8 mouse cellular contexts compared by ENCODE assay signal in the genomic region with DNA sequence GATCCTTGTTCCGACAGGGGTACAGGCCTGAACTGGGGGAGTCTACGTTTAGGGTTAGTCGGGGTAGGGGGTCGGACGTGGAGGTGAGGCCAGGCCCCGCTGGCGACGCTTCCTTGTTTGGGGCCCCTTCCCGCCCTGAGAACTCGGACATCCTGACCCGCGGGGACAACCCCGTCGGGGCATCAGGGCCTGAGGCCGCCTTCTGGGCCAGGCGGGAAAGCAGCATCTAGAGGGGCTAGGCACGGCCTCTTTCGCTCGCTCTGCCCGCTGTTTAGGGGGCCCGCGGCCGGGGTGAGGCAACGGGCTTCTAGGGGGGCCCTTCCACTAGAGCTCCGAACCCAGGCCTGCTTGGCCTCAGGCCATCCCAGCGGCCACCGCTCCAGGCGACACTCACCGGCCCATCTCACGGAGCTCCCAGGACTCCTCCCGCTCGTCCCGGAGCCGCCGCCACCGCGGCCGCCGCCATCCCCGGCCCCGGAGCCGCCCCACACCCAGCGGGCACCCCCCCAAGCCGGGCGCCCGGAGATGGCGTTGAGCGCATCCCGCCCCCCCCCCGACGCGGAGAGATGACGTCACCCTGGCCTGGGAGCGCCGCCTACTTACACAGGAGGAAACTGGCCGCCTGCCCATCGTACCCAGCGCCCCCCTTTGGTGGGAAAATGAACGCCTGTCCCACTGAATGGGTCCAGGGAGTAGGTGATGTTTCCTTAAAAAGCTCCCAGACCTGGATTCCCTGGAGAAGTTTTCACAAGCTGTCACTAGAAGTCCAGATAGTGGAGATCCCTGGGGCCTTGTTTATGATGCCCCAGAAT. TPM values are rescaled to one million over a fixed set of nuclear protein-coding genes. Genes with fewer than 3 reads are reported as not detected.
A peak's percentile ranks its signal among the peaks of the same experiment; 100 is the strongest.
DNase-seq lines count a peak whose midpoint lies in the region; ATAC-seq lines count a peak whose summit lies in the region.

Atxn1l (minus strand) TSS at position 503 of the 812 bp plus-strand sequence.

- H3K9ac ChIP-seq in hindbrain, embryonic 15.5 days = peak within 1 kb of the TSS; percentile 97

- peak; percentile 86 for DNase-seq in R1 (ENCODE audit: low read depth, low spot score)
- peak; percentile 91 to 94 for DNase-seq in cerebellum, postnatal 25 days
- peak; percentile 79 to 84 for DNase-seq in frontal cortex, postnatal 36 days (ENCODE audit: low spot score in 2 of 2)
- peak; percentile 75 for DNase-seq in left cerebral cortex, adult 11 months (ENCODE audit: low spot score)
- peak; percentile 88 to 92 for DNase-seq in lung, postnatal 4 days
- DNase-seq in retina, postnatal 7 days (ENCODE audit: low read depth, low spot score) = peak; percentile 86
- DNase-seq in urinary bladder, adult 2 months (ENCODE audit: low spot score) = peak; percentile 83

- no peaks in the 10 kb centered on the region for H3K9me3 ChIP-seq in hindbrain, embryonic 15.5 days

- H3K4me1 ChIP-seq in hindbrain, embryonic 15.5 days (replicated peaks) = peaks cover 14% of the 10 kb centered on the region

- WGBS in hindbrain, embryonic 15.5 days = 2% methylated on average over 52 of the region's 59 CpGs

- peaks cover 19% of the 10 kb centered on the region for H3K36me3 ChIP-seq in hindbrain, embryonic 15.5 days

- H3K27me3 ChIP-seq in hindbrain, embryonic 15.5 days = no peaks in the 10 kb centered on the region

- H3K27ac ChIP-seq in hindbrain, embryonic 15.5 days (replicated peaks) = peak within 1 kb of the TSS; percentile 74

- peak within 1 kb of the TSS; percentile 86 for H3K4me2 ChIP-seq in hindbrain, embryonic 15.5 days

- ATAC-seq in hindbrain, embryonic 15.5 days (ENCODE audit: low FRiP score, low read depth) = peak; percentile 88

- peak within 1 kb of the TSS; percentile 91 for H3K4me3 ChIP-seq in hindbrain, embryonic 15.5 days

RNA-seq across cellular contexts. Expression of gene Atxn1l, which starts in this region (rescaled TPM):
- 3.8 and 4.1 TPM in 2 replicates for polyA plus RNA-seq in hindbrain, embryonic 15.5 days (2015; fragmentation: Nextera tagmentation; extraction: Ambion mirVana)
- polyA plus RNA-seq in urinary bladder, adult 2 months (2012; rRNA removed) = 11.3 and 13.7 TPM in 2 replicates

Comparison
In these comparisons a context has a peak if more than half of its experiments do, and no peak if none do; other contexts are left out.
1. Peak in every context shown above with its lines: DNase-seq, ATAC-seq, H3K4me3 ChIP-seq and H3K27ac ChIP-seq.